In genomic region chr5:121878703-121879102, GRCm38 (mm10) we compare ENCODE assay signal across 19 mouse cellular contexts. TPM values are rescaled to one million over a fixed set of nuclear protein-coding genes. Genes with fewer than 3 reads are reported as not detected.
A peak's percentile ranks its signal among the peaks of the same experiment; 100 is the strongest.
DNase-seq lines count a peak whose midpoint lies in the region; ATAC-seq and TF ChIP-seq lines count a peak whose summit lies in the region.
"Had no signal": no experiment of that assay in that cellular context is flagged by ENCODE, and none has a peak within 500 bp of the region (broad histone marks: within the 10 kb centered on the region; RNA-seq: fewer than 3 reads in every experiment).

No protein-coding gene starts in this region.

- no peak for ATAC-seq in cerebellum, adult (ENCODE audit: insufficient number of reproducible peaks, low FRiP score, low TSS enrichment)
- no peak for ATAC-seq in limb, embryonic 14.5 days (ENCODE audit: low FRiP score, low read depth)
- ATAC-seq: inflammation-experienced regulatory T-cells, adult 6 months; Patski had no signal

- no peaks in the 10 kb centered on the region for H3K4me1 ChIP-seq in heart, adult 2 months (ENCODE audit: control insufficient read depth, insufficient read depth, low read length)
- H3K4me1 ChIP-seq in limb, embryonic 14.5 days (ENCODE audit: control insufficient read depth, insufficient read depth, low read length): no peaks in the 10 kb centered on the region
- H3K4me1 ChIP-seq in limb, embryonic 10.5 days: peaks cover 26% of the 10 kb centered on the region
- H3K4me1 ChIP-seq: embryonic facial prominence, embryonic 13.5 days; stomach, embryonic 15.5 days had no signal

- H3K27me3 ChIP-seq in heart, adult 2 months (ENCODE audit: control insufficient read depth, insufficient read depth, low read length): no peaks in the 10 kb centered on the region
- no peaks in the 10 kb centered on the region for H3K27me3 ChIP-seq in limb, embryonic 14.5 days (ENCODE audit: control insufficient read depth, insufficient read depth, low read length)
- H3K27me3 ChIP-seq in limb, embryonic 10.5 days (ENCODE audit: low read depth, poor library complexity, severe bottlenecking): peaks cover 10% of the 10 kb centered on the region
- H3K27me3 ChIP-seq: hindbrain, embryonic 12.5 days; Patski; stomach, embryonic 15.5 days had no signal

- intact Hi-C loops in heart, adult 2 months (cut with DNase I): no loop called here

- TF ChIP-seq CTCF in heart, adult 2 months (IDR thresholded peaks at IDR 0.05): no peak

- no peak for TF ChIP-seq POLR2A in heart, adult 2 months (IDR thresholded peaks at IDR 0.05; ENCODE audit: insufficient read depth, low read depth, low read length)
- no peak for TF ChIP-seq POLR2A in limb, embryonic 14.5 days (IDR thresholded peaks at IDR 0.05; ENCODE audit: borderline replicate concordance, extremely low read depth, insufficient read depth, insufficient read length)

- H3K36me3 ChIP-seq in heart, adult 2 months (ENCODE audit: control insufficient read depth, insufficient read depth, low read length): no peaks in the 10 kb centered on the region
- no peaks in the 10 kb centered on the region for H3K36me3 ChIP-seq in limb, embryonic 14.5 days (ENCODE audit: control insufficient read depth, insufficient read depth, low read length)
- H3K36me3 ChIP-seq in limb, embryonic 10.5 days: no peaks in the 10 kb centered on the region
- H3K36me3 ChIP-seq: stomach, embryonic 15.5 days had no signal

- no peak overlapping the region for H3K4me2 ChIP-seq in limb, embryonic 14.5 days (replicated peaks; ENCODE audit: low read depth, low read length, severe bottlenecking)
- H3K4me2 ChIP-seq: embryonic facial prominence, embryonic 13.5 days; hindbrain, embryonic 12.5 days; midbrain, embryonic 11.5 days; stomach, embryonic 15.5 days had no signal

- WGBS in heart, adult 2 months: 47% methylated on average over 17 of the region's 17 CpGs
- 73% methylated on average over 17 of the region's 17 CpGs for WGBS in limb, embryonic 14.5 days
- 91% methylated on average over 17 of the region's 17 CpGs for WGBS in limb, embryonic 10.5 days

- H3K4me3 ChIP-seq in heart, adult 2 months: no peak overlapping the region
- H3K4me3 ChIP-seq in limb, embryonic 14.5 days (replicated peaks; ENCODE audit: low read length): no peak overlapping the region
- no peak overlapping the region for H3K4me3 ChIP-seq in limb, embryonic 10.5 days
- H3K4me3 ChIP-seq: embryonic facial prominence, embryonic 13.5 days; gastrocnemius, adult 2 months; hindbrain, embryonic 12.5 days; layer of hippocampus, adult 2 months; stomach, embryonic 15.5 days had no signal

- DNase-seq in cerebellum, postnatal 10 days: peak; percentile 71 to 72
- DNase-seq in heart, adult 18-20 months: peak; percentile 33 to 45
- no peak for DNase-seq in heart, adult 2 months
- DNase-seq in limb, embryonic 14.5 days (ENCODE audit: low spot score): peak; percentile 62
- DNase-seq in limb, embryonic 10.5 days (ENCODE audit: low spot score): no peak
- DNase-seq in 416B (ENCODE audit: low read depth): peak; percentile 21
- no peak for DNase-seq in layer of hippocampus, postnatal 10 days (ENCODE audit: low spot score in 2 of 2)
- DNase-seq: cerebellum, adult 2 months; gastrocnemius, postnatal 36 days had no signal

- H3K79me2 ChIP-seq in heart, adult 2 months (replicated peaks; ENCODE audit: control insufficient read depth, insufficient read depth, low read length): no peaks in the 10 kb centered on the region

- no peak overlapping the region for H3K9ac ChIP-seq in heart, adult 2 months (ENCODE audit: low read depth, low read length)
- H3K9ac ChIP-seq in limb, embryonic 14.5 days (ENCODE audit: low read depth, low read length, severe bottlenecking): no peak overlapping the region
- H3K9ac ChIP-seq: embryonic facial prominence, embryonic 13.5 days; hindbrain, embryonic 12.5 days; liver, embryonic 14.5 days; stomach, embryonic 15.5 days had no signal

- TF ChIP-seq EP300 in heart, adult 2 months (IDR thresholded peaks at IDR 0.05; ENCODE audit: insufficient read depth, low read depth, low read length): no peak

- H3K9me3 ChIP-seq in limb, embryonic 14.5 days (ENCODE audit: control insufficient read depth, low read length): no peaks in the 10 kb centered on the region
- no peaks in the 10 kb centered on the region for H3K9me3 ChIP-seq in limb, embryonic 10.5 days (replicated peaks)
- H3K9me3 ChIP-seq: embryonic facial prominence, embryonic 13.5 days; hindbrain, embryonic 12.5 days; stomach, embryonic 15.5 days had no signal

- no peak overlapping the region for H3K27ac ChIP-seq in heart, adult 2 months
- no peak overlapping the region for H3K27ac ChIP-seq in limb, embryonic 14.5 days (replicated peaks; ENCODE audit: low read depth, low read length)
- no peak overlapping the region for H3K27ac ChIP-seq in limb, embryonic 10.5 days
- H3K27ac ChIP-seq: embryonic facial prominence, embryonic 13.5 days; gastrocnemius, adult 2 months; hindbrain, embryonic 12.5 days; layer of hippocampus, adult 2 months; liver, embryonic 14.5 days; stomach, embryonic 15.5 days had no signal

RNA-seq across cellular contexts. Expression of gene Pheta1, which starts 29.9 kb away (rescaled TPM):
- total RNA-seq in heart, adult 18-20 months (2021): 1 to 10 TPM; 6.4 to 8.3 TPM
- 1 to 10 TPM; 9.3 TPM for total RNA-seq in heart, adult 2 months (2021)
- polyA plus RNA-seq in heart, adult 2 months (2012; rRNA removed): 12.5 and 12.7 TPM in 2 replicates
- polyA plus RNA-seq in limb, embryonic 14.5 days (2012; rRNA removed): 30.1 and 40.2 TPM in 2 replicates
- 21.3 and 28.0 TPM in 2 replicates for polyA plus RNA-seq in limb, embryonic 14.5 days (2014; fragmentation: Nextera tagmentation; extraction: Ambion mirVana)
- polyA plus RNA-seq in limb, embryonic 10.5 days (2016; fragmentation: Nextera tagmentation; extraction: Ambion mirVana): 60.2 and 67.0 TPM in 2 replicates
- 10 to 100 TPM; 12.1 to 12.2 TPM for total RNA-seq in layer of hippocampus, postnatal 10 days (2021)

RNA-seq across cellular contexts. Expression of gene Sh2b3, which starts 41.3 kb away (rescaled TPM):
- total RNA-seq in heart, adult 18-20 months (2021): 10 to 100 TPM; 21.3 to 21.6 TPM
- total RNA-seq in heart, adult 2 months (2021): 10 to 100 TPM; 21.6 to 22.5 TPM
- polyA plus RNA-seq in heart, adult 2 months (2012; rRNA removed): 19.3 and 20.1 TPM in 2 replicates
- polyA plus RNA-seq in limb, embryonic 14.5 days (2012; rRNA removed): 24.1 and 34.9 TPM in 2 replicates
- polyA plus RNA-seq in limb, embryonic 14.5 days (2014; fragmentation: Nextera tagmentation; extraction: Ambion mirVana): 18.5 and 19.7 TPM in 2 replicates
- 10.9 and 11.2 TPM in 2 replicates for polyA plus RNA-seq in limb, embryonic 10.5 days (2016; fragmentation: Nextera tagmentation; extraction: Ambion mirVana)
- total RNA-seq in layer of hippocampus, postnatal 10 days (2021): 10 to 100 TPM; 16.5 to 16.7 TPM

Comparison
In these comparisons a context has a peak if more than half of its experiments do, and no peak if none do; other contexts are left out.
1. DNase-seq: peak in cerebellum, postnatal 10 days (2 of 2), heart, adult 18-20 months (2 of 2), limb, embryonic 14.5 days (single experiment) and 416B (single experiment); none in heart, adult 2 months (0 of 2), limb, embryonic 10.5 days (single experiment) and layer of hippocampus, postnatal 10 days (0 of 2).